Mouse (Mus musculus) mature B cell (primary cell): ENCODE results near the gene Olfr43.

Experiments
- in situ Hi-C: fragments of 300-500 bp; cut with MboI; formaldehyde crosslinking; loops from 2 replicates; pipeline ENCODE4 v1.14.3; 2019

The Olfr43 gene

GRCm38 (mm10) chr11:74211279-74211678 is at the start of gene Olfr43:
Olfr43 (minus strand) TSS chr11:74211379.
- in situ Hi-C loops, result no loop called here

- in situ Hi-C loops, result no loop called here
These were observed 48.3 kb upstream of the Olfr43 start, which contains the start of gene Olfr406 for GRCm38 (mm10) chr11:74259508-74259907. Olfr406 (plus strand) TSS chr11:74259808.

GRCm38 (mm10) chr11:74241201-74241600 is 30.0 kb upstream of the Olfr43 start:
- in situ Hi-C loops, result no loop called here

- in situ Hi-C loops, result no loop called here
These were observed 25.2 kb downstream of the Olfr43 start, which contains the start of gene Olfr403 for GRCm38 (mm10) chr11:74185949-74186348. Olfr403 (plus strand) TSS chr11:74186249.

- in situ Hi-C loops, result no loop called here
These were observed 27.4 kb downstream of the Olfr43 start for GRCm38 (mm10) chr11:74183745-74184144.

- in situ Hi-C loops, result no loop called here
These were observed 28.0 kb downstream of the Olfr43 start for GRCm38 (mm10) chr11:74183168-74183567.

GRCm38 (mm10) chr11:74168771-74169170 is 42.4 kb downstream of the Olfr43 start:
- in situ Hi-C loops, result no loop called here
